Mouse (Mus musculus): ENCODE measurements around the gene Dock8.

DNA sequence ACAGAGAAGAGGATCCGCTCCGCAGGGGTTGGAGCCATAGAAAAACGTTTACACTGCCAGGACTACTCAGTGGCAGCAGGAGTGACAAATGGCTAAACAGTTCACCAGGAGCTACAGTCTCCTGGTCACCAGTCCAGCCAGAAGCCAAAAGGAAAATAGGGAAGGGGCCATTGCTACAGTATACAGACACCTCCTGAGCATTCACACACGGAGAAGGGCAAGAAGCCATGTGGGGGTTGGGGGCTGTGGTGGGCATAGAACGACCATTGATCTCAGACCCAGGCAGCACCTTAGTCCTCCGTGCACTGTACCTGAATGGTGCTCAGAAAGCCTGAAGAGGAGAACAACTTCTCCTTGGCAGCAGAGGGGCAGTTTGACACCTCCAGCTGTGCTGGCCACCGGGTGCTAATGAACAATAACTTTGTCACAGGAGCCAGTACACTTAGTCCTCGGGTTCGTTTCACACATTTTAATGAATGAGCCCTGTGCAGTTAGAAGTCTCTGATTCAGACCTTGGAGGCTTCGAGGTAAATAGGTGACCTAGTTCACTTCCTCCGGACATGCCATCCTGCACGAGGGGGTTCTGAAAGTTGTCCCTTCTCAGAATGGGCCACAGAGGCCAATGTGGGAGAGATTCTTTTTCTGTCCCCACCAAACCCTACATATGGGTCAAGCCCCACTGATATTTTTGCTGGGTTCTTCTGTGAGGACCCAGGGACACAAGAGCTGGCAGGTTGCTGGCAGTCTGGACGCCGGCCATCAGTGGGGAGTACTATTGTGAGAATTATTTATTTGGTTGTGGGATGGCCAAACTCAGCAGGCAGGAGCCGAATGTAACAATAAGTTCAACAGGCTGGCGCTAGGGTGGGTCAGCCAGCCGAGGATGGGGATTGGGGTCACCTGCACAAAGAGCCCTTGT is 145.0 kb downstream of the Dock8 start:
- TF ChIP-seq SMC3 (IDR thresholded peaks at IDR 0.05; ENCODE audit: low read depth, low read length) (no peak), POLR2A (IDR thresholded peaks at IDR 0.05; ENCODE audit: low read depth, low read length) (no peak), ZKSCAN1 (IDR thresholded peaks at IDR 0.05; ENCODE audit: borderline replicate concordance, low read depth, low read length) (no peak), USF1 (IDR thresholded peaks at IDR 0.05; ENCODE audit: low read depth, low read length) (no peak), CTCF (conservative IDR thresholded peaks at IDR 0.05 in 1 of 2, IDR thresholded peaks at IDR 0.05 in 1 of 2; ENCODE audit: low read depth in 2 of 2, low read length in 2 of 2) (no peak), MEF2A (IDR thresholded peaks at IDR 0.05; ENCODE audit: borderline replicate concordance, low read depth, low read length) (no peak), CHD1 (IDR thresholded peaks at IDR 0.05; ENCODE audit: low read depth, low read length) (no peak), SIN3A (IDR thresholded peaks at IDR 0.05; ENCODE audit: low read length) (no peak), TCF12 (IDR thresholded peaks at IDR 0.05; ENCODE audit: low read depth, low read length) (no peak)
